Mouse (Mus musculus) CH12.LX (cell line): ENCODE results near the gene Hist1h1d.

ENCODE experiments used
- CHD2 ChIP-seq: IDR thresholded peaks from 2 replicates; pipeline ENCODE4 v1.6.1; 2011; ENCODE audit warnings: low read length, improper control_type of control experiment
- CTCF ChIP-seq, 2 experiments: IDR thresholded peaks in 1 of 2; conservative IDR thresholded peaks in 1 of 2; 2 replicates each; pipeline ENCODE4 v1.5.1; 2011 to 2012; ENCODE audit warnings: low read depth in 2 of 2, low read length in 2 of 2, improper control_type of control experiment in 1 of 2, inconsistent platforms in 1 of 2, mild to moderate bottlenecking in 1 of 2, moderate library complexity in 1 of 2
- MAFK ChIP-seq: IDR thresholded peaks from 2 replicates; pipeline ENCODE4 v1.6.1; 2011; ENCODE audit warnings: low read length, improper control_type of control experiment; ENCODE audit not compliant: insufficient replicate concordance
- MXI1 ChIP-seq: IDR thresholded peaks from 2 replicates; pipeline ENCODE4 v1.6.1; 2011; ENCODE audit warnings: mild to moderate bottlenecking, low read depth, low read length, improper control_type of control experiment
- NRF1 ChIP-seq: IDR thresholded peaks from 2 replicates; pipeline ENCODE4 v1.6.1; 2014; ENCODE audit warnings: low read depth, mild to moderate bottlenecking, inconsistent platforms, low read length, improper control_type of control experiment, moderate library complexity
- POLR2A ChIP-seq: IDR thresholded peaks from 2 replicates; pipeline ENCODE4 v1.6.1; 2011; ENCODE audit warnings: low read depth, mild to moderate bottlenecking, improper control_type of control experiment, low read length
- TBP ChIP-seq: conservative IDR thresholded peaks from 2 replicates; pipeline ENCODE4 v1.6.1; 2011; ENCODE audit warnings: low read depth, low read length, improper control_type of control experiment

GRCm38 (mm10) chr13:23503797-23504196 lies 49.3 kb upstream of the Hist1h1d start:
- peak; percentile 100 for TF ChIP-seq TBP
- TF ChIP-seq CHD2: no peak
- TF ChIP-seq MAFK: peak; percentile 96
- no peak for TF ChIP-seq CTCF (conservative IDR thresholded peaks at IDR 0.05 in 1 of 2, IDR thresholded peaks at IDR 0.05 in 1 of 2; ENCODE audit: low read depth in 2 of 2, low read length in 2 of 2)
- no peak for TF ChIP-seq POLR2A
- no peak; the same call in 1 of the 2 replicates for TF ChIP-seq MXI1
- peak; percentile 64 for TF ChIP-seq NRF1
